Mouse (Mus musculus) hematopoietic stem cell, adult 5-6 weeks (primary cell): Measurements from ENCODE around the gene Elmsan1. TPM values are rescaled to one million over a fixed set of nuclear protein-coding genes. Genes with fewer than 3 reads are reported as not detected.

ENCODE experiments used
- ATAC-seq, 2 experiments: fragments of 125-278 bp in 1 of 2; replicated peaks in 1 of 2; 2 replicates each; pipeline ENCODE4 v1.8.0; 2016 to 2017; ENCODE audit warnings: inconsistent platforms in 2 of 2, mild to moderate bottlenecking in 2 of 2, moderate number of reproducible peaks in 2 of 2, low read depth in 1 of 2, moderate TSS enrichment in 1 of 2; ENCODE audit not compliant: low FRiP score in 2 of 2, poor library complexity in 2 of 2, severe bottlenecking in 2 of 2, insufficient read depth in 1 of 2, low TSS enrichment in 1 of 2
- total RNA-seq: library from RNA; stranded (forward); fragments of 172-1452, 232-1000 nt; gene quantifications from 2 replicates; pipeline ENCODE4 v1.2.3, GENCODE M21; 2017

The Elmsan1 gene
- total RNA-seq, 1 experiment from 2014 or later = 19.9 TPM

DNA sequence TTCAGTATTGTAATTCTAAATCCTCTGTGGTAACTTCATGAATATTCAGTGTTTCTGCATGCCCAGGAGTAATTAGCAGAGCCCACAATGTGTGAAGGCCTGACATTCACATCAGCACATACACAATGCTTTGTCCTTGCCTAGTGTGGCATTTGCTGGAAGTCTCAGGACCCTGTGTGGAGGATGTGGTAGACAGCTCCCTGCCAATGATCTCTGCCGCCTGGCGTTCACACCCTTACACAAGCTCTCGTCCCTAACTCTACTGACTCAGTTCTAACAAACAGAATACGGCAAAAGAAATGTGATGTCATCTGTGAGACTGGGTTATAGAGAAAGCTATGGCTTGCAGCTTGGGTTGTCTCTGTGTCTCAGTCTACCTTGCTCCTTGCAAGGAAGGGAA, 1.8 kb upstream of the Elmsan1 start:
- no peak for ATAC-seq

DNA sequence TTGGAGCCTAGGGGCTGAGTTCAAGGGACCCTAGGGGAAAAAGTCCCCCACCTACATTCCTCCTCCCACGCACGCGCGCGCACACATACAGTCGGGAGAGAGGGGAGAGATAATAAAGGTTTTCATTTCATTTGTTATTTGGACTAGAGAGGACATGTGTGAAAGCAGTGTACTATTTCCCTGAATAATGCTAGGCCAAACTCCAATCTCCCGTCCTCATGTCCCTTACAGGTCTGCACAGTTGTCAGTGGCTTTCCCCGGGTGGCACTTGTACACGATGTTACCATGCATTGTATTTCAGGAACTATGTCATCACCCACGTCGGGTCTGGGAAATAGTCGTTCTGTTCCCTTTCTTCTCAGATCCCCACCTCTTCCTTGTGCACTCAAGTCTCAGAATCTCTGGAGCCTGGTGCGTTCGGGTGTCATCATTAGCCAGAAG, 460 bp upstream of the Elmsan1 start:
- peak in 1 of 2 experiments; percentile 33; a peak in 1 of 4 replicates for ATAC-seq

DNA sequence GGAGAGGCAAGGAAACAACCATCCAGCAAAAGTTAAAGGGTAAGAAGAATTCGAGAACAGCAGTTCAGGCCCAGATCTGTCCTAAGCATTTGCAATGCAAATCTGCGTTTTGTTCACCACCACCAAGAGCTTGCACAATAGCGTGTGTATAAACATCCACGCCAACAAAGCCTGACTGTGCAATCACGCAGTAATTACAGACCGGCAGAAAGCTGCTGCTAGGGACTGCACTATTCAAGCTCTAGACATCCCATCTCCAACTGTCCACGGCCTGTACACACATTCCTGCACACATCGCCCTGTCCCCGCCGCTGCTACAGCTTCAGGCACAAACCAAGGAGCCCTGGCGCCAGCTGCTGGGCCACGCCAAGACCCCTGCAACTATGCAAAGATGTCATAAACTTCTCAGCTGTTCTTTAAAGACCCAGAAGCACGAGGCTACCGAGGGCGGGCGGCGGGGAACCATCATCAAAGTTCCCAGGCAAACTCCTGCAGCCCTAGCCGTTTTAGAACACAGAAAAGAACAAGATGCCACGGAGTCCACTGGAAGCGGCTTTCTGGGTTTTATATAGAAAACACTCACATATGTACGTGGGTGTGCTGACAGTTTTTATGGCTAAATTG, 1.1 kb downstream of the Elmsan1 start:
- ATAC-seq = peak in 1 of 2 experiments; percentile 22; a peak in 2 of 4 replicates

DNA sequence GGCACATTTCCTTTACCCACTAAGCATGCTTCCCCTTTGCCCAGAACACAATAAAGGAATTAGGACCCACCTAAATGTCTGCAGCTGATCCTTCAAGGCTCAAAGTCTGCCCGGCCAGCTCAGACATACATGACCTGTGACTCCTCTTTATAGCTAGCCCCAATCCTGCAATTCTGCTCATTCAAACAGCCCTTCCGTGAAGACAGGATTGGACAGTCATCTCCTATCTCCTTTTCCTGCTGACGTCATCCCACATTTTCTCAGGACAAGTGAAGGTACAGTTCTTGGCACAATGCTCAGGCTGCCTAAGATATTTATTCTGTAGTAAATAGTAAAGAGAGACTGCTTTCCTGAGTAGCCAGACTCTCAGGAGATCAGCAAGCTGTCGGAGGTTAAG, 1.6 kb downstream of the Elmsan1 start:
- no peak for ATAC-seq

DNA sequence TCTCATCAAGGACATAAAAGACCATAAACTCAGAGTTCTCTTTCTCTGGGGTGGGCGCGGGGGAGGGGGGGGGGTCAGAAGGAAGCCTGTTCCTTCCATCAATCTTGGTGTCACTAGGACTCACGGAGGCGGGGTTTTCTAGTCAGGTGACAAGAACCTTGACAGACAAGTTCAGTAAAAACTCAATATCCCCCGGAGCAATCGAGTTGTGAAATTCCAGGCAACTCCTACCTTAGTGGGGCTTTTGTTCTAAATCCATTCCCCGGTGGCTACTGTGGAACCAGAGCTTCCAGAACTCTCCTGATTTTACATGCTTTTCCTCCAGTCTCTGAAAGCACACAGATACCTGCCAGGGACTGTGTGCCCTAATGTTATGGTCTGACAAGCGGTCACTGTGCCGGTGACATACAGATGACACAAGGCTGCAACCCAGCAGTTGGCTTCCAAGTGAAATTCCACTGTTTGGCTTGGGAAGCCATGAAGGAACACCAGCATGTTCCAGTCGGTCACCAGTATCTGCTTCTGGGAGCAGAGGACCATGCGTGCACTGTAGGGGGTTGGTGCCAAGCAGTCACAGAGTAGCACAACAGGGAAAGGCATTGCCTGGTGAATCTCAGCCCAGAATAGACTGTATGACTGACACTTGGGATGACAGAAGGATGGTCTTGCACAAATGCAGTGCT, 2.8 kb downstream of the Elmsan1 start:
- ATAC-seq = no peak

DNA sequence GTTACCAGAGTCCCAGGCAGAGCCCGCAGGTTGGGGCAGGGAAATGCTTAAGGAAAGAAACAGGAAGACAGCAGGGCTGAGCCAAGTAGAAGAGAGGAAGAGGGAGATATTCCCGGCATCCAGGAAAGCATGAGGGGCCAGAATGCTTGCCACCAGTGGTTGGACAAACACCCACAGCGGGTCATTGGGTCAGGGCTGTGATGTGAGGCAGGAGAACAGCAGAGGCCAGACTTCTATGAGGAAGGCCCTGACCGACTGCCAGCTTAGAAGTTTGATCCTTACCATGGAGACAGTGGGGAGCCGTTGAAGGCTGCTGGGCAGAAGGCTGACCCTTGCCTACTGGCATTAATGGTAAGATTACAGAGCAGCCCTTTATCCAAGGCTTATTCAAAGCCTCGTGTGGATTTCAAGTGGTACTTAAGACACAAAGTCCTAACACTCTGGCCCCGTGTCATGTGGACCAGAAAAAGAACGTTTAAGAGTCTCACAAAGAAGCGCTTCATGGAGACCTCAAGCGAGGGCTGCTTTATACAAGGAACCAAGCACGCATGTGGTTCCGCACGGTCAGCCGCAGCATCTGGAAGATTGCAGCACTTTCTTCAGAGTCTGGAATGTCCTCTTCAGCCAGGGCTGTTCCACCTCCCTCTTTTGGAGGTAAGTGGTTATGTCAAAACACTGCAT, 4.0 kb downstream of the Elmsan1 start:
- ATAC-seq = no peak

DNA sequence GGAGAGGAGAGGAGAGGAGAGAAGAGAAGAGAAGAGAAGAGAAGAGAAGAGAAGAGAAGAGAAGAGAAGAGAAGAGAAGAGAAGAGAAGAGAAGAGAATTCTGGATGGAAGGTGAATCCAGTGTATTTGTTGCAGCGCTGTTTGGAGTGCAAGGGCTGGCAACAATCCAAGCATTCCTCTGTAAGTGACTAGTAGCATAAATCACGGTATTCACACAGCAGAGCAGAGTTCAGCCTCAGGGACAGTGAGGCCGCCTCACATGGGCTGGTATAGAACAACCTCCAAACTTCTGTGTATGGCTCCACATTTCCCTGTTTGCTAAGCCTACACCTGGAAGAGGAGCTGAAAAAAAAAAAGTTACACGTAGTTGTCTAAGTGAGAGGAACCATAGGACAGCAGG, 6.4 kb downstream of the Elmsan1 start:
- no peak for ATAC-seq

DNA sequence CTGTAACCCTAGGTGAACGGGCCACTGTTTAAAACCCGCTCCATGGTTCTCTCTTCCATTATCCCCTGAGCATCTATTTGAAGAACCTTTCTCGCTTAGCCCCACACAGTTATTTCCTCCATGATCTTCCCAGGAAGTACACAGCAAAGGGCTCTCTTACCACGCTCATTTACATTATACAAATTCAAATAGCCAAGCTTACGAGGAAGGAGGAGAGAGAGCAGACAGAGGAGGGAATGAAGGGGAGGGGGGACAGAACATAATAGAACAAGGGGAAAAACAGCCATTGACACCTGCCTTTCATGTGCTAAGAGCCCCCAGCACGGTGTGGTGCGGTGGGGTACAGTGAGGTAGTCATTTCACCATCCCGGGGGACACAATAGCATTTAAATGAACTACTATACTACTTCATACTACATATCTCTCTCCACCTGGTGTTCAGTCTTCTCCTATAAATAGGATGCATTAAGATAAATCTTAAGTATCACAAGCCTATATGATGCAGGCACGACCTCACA, 7.6 kb downstream of the Elmsan1 start:
- no peak for ATAC-seq

DNA sequence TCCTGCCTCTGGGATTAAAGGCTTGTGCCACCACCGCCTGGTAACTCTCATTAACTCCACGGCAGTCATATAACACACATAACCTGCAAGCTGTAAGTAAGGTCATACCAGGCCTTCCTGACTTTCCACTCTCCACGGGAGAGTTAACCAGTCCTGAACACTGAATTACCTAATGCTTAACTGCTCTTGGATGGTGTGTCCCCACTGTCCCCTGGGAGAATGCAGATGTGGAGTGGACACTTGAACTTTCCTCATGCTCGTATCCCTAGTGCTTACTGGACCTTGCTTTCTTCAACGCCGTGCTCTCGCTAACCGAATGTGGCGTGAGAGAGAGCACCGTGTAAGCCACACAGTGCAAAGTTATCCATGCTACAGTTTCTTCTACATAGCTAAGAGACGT, 8.4 kb downstream of the Elmsan1 start:
- ATAC-seq = no peak

DNA sequence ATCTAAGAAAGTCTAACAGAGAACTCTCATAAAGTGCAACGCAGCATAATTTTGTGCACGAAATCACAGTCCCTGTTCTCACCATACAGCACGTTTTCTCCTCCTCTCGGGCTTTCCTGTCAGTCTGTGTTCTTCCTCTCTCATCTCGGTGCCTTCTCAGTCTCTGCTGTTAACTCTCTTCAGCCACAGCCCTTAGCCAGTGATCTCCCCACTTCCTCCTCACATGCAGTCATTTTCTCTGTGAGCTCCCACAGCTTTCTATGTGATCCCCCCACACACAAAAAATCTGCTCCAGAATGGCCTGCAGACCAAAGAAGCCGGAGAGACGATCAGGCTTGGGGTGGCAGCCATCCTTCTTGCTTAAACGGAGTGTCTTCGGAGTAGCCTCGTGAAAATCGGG, 9.6 kb downstream of the Elmsan1 start:
- ATAC-seq = no peak

DNA sequence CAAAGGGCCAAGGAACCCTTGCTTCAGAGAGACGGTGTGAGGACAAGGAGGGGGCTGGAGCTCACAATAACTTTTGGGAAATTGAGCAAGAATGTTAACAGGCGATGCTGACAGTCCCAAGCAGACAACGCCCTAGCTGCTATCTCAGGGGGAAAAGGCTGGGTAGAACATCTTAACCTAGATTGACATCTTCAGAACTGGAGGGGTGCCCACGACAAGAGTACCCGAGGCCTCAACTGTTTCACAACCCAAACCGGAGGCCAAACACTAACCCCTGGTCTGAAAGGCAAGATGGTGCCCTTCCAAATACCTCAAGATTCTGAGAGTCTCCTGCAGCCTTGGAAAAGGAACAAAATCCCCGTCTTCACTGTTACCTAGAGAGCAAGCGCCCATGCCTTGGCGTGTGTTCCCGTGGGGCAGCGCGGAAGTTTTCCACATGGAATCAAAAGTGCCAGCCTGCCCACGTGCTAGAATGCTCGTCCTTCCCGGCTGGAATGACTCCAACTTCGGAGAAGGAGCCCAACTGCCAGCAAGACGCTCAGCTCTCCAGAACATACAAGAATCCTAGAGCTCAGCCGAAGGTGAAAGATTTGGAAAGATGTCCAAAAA, 11.4 kb downstream of the Elmsan1 start:
- no peak for ATAC-seq

DNA sequence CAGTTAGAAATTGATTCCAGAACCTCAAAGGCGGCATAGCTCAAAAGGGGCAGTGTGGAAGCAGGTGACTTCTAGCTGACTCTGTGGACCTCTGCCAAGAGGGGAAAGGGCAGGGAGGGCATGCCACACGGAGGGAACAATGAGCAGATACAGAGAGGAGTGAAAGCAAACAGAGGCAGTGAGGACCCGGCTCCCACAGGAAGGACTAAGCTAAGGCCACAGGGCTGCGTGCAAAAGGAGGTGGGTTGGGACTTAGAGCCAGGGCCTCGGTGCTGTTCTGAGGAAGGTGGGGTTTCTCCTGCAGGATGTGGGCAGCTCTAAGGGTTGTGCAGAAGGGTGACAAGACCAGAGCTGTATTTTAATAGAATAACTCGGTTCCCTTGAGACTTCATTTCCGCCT, 12.2 kb downstream of the Elmsan1 start:
- ATAC-seq = peak; percentile 79 to 86

DNA sequence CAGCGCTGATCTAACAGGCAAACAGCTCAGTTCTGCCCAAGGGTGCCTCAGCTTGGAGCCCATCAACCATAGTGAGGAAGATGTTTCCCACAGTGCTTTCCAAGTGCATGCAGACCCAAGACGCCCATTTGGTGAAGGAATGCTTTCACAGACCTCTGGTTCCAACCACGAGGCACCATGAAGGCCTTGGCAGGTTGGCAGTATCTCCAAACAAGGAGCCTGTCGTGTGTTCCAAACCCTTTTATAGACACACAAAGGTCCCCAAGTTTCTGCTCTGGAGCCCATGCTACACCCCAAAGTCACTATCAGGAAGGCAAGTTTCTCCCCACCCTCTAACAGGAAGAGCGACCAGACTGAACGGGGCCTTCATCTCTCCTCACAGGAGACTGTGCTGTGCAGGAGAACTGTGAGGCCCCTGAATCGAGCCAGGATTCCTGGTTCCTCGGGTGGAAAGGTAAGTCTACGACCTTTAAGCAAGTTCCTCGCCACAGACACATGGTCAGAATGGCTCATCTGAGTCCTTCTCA, 13.0 kb downstream of the Elmsan1 start:
- no peak for ATAC-seq

DNA sequence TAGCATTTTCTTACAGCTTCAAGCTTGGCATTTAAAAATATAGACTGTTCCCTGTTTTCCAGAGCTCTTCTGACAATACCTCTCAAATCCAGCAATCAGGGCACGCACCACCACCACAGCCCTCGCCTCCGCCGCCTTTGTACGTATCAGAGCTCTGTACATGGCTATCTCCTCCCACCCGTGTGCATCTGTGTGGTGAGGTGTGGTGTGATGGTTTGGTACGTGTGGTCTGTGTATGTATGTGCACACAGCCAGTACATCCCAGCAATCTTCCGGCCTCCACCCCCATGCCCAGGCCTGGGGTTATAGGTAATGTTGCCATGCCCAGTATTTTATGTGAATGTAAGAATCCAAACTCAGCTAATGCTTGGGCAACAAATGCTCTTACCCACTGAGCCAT, 14.0 kb downstream of the Elmsan1 start:
- ATAC-seq = no peak

DNA sequence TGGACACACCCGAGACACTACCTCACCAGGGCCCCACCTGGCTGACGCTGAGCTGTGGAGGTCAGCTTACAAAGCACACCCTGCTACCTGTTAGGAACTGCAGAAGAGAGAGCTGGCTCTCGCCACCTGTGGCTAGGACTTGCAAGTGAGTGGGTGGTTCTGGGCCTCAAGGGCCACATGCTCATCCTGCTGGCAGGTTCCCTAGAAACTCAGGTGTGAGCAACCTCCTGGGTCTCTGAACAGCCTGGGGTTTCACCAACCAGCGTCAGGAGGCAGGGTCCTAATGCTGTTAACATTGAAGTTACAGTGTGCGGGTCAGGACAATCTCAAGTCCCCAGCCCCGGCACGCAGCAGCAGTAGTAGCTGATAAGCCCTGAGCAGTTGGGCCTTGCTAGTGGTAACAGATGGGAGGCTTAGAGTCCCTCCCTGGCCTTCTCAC, 14.9 kb downstream of the Elmsan1 start:
- ATAC-seq = peak in 1 of 2 experiments; percentile 10; a peak in 1 of 4 replicates

DNA sequence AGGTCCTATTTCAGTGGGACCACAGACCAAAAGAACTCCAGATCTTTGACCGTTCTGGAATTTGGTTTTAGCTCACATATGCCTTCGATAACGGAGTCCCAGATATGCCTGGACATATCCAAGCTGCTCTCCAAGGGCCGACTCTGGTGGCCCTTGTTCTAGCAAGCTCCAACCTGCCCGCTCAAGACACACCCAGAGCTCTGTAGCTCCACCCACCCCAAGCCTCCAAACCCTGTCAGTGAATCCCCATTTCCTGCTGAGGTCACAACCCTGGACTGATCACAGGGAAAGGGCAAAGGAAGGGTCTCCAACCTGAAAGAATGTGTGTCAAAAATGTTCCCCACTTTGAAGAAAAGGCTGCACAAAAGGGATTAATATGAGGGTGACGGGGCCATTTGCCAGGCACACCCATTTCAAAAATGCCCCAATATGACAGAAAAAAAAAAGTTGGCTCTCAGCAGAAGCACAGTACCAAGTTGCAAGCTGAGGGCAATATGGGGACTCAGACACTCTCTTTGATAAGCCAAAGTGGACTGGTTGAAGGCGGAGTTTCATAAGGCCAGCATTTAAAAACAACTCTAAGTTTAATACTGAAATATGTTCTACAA, 15.4 kb downstream of the Elmsan1 start:
- no peak for ATAC-seq

DNA sequence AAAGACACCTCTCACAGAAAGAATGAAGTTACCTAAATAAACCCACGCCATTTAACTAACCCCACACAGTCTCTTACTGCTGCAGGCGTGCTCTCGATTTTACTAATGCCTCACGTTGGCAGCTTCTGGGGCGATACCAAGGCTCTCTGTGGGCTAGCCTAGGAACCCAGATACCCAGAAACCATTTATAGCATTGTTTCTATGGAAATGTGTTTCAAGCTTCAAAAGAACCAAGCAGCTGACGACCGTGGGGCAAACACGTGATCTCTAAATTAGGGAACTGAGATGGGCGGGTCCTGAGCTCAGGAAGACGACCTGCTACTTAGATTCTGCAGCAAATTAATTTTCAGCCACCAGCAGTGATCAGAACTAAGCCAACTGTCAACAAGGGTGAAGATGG, 16.1 kb downstream of the Elmsan1 start:
- no peak for ATAC-seq
